Mouse (Mus musculus): ENCODE data around the gene Hist1h4f. TPM values are rescaled to one million over a fixed set of nuclear protein-coding genes. Genes with fewer than 3 reads are reported as not detected.
A peak's percentile ranks its signal among the peaks of the same experiment; 100 is the strongest.
"Not testable (repeated sequence)": the region's sequence is repeated elsewhere in the genome, so short reads cannot be mapped to it uniquely, and the experiment has no call there.

The Hist1h4f gene
- polyA plus RNA-seq, 2 experiments, result 2.8 to 21.4 TPM

DNA sequence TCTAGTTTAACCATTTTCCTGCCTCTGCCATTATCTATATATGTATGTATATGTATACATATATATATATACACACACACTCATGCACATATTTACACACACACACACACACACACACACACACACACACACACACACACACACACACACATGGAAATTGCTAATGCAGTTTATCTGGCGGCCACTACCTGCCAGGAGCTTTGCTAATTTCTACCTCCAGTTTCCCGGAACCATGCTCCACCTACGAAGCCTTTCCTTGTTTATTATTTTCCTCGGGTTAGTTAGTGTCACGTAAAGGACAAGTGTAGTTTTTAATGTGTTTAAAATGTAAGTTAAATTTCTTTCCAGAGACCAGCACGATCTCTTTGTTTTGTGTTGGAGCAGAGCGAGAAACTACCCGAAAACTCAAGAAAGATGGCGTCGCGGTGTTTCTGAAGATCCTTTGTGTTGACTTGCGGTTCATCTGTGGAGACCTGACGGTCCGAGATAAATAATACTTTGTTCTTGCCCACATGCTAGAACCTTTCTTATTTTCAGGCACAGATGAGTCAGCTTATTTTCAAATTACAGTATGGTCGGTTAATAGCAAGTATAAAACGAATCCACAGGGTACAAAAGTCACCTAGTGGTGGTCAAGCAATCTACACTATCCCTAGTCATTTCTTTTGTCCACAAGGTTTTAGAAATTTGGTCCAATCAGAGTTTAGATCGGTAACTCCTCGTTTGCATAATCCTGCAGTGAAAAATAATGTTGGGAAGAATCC lies 11.4 kb upstream of the Hist1h4f start:
- TF ChIP-seq POLR2A (IDR thresholded peaks at IDR 0.05; ENCODE audit: borderline replicate concordance, extremely low read depth, insufficient read depth, insufficient read length), result no peak
- peak overlapping the region; percentile 39 for H3K4me3 ChIP-seq (replicated peaks; ENCODE audit: low read length)
- H3K36me3 ChIP-seq (ENCODE audit: control insufficient read depth, insufficient read depth, low read length), result no peaks in the 10 kb centered on the region
- H3K4me1 ChIP-seq (ENCODE audit: control insufficient read depth, insufficient read depth, low read length), result 0 out of 2 replicates have a peak, but pooled peaks cover 2% of the 10 kb centered on the region
- H3K27ac ChIP-seq (replicated peaks; ENCODE audit: low read depth, low read length), result peak overlapping the region; percentile 98
- H3K9me3 ChIP-seq (ENCODE audit: control insufficient read depth, low read length), result no peaks in the 10 kb centered on the region
- 5% methylated on average over 18 of the region's 18 CpGs for WGBS
- peak overlapping the region; percentile 51 for H3K9ac ChIP-seq (ENCODE audit: low read depth, low read length, severe bottlenecking)
- DNase-seq (ENCODE audit: low spot score), result peak; percentile 84
- ATAC-seq (ENCODE audit: low FRiP score, low read depth), result peak; percentile 74
- H3K27me3 ChIP-seq (ENCODE audit: control insufficient read depth, insufficient read depth, low read length), result no peaks in the 10 kb centered on the region
- peak overlapping the region; percentile 64 for H3K4me2 ChIP-seq (replicated peaks; ENCODE audit: low read depth, low read length, severe bottlenecking)

DNA sequence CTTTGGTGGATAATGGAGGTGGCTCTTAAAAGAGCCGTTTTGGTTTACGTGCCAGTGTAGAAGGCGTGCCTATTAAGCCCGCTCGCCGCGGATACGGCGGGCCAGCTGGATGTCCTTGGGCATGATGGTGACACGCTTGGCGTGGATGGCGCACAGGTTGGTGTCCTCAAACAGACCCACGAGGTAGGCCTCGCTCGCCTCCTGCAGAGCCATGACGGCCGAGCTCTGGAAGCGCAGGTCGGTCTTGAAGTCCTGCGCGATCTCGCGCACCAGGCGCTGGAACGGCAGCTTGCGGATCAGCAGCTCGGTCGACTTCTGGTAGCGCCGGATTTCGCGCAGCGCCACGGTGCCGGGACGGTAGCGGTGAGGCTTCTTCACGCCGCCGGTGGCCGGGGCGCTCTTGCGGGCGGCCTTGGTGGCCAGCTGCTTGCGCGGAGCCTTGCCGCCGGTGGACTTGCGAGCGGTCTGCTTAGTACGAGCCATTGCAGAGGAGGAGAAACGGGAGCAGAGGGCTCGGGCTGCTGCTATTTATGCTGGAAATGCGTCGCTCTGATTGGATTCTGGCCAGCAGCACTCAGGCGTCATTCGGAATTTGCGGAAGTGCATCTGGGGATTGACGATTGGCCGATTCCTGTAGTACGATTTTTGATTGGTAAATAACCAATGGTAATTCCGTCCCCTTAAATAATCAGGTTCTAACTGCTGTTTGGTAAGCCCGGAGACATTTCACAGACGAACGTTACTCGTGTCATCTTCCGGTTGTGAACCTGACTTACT lies 10.6 kb upstream of the Hist1h4f start, which contains the start of gene Hist1h3e:
Gene Hist1h3e, minus strand, starts transcription at position 487 of the 777 bp plus-strand sequence.
- peak; percentile 99; the same call in 1 of the 2 replicates for TF ChIP-seq POLR2A (IDR thresholded peaks at IDR 0.05; ENCODE audit: borderline replicate concordance, extremely low read depth, insufficient read depth, insufficient read length)
- H3K4me2 ChIP-seq (replicated peaks; ENCODE audit: low read depth, low read length, severe bottlenecking), result peak within 1 kb of the TSS; percentile 64
- H3K9ac ChIP-seq (ENCODE audit: low read depth, low read length, severe bottlenecking), result peak within 1 kb of the TSS; percentile 51
- 0% methylated on average over 39 of the region's 67 CpGs for WGBS
- H3K27ac ChIP-seq (replicated peaks; ENCODE audit: low read depth, low read length), result peak within 1 kb of the TSS; percentile 98
- H3K4me3 ChIP-seq (replicated peaks; ENCODE audit: low read length), result peak within 1 kb of the TSS; percentile 39
- DNase-seq (ENCODE audit: low spot score), result peak; percentile 98
- not testable (repeated sequence) for H3K9me3 ChIP-seq (ENCODE audit: control insufficient read depth, low read length); H3K36me3 ChIP-seq (ENCODE audit: control insufficient read depth, insufficient read depth, low read length); H3K27me3 ChIP-seq (ENCODE audit: control insufficient read depth, insufficient read depth, low read length); H3K4me1 ChIP-seq (ENCODE audit: control insufficient read depth, insufficient read depth, low read length)
- ATAC-seq (ENCODE audit: low FRiP score, low read depth), result peak; percentile 91

DNA sequence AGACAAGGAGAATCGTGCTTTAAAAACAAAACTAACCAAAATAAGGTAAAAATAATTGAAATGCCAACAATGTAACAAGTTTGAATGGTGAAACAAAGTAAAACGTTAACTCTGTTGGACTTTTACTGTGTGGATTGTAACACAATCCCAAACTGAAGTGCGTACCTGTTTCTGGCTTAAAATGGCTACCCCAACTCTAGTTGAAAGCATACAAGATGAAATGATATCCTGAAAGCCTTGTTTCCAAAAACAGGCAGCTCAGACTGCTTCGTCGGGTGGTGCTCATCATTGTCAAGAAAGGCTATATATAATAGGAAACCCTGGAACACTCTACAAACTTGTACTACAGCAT lies 10.1 kb upstream of the Hist1h4f start:
- H3K4me3 ChIP-seq (replicated peaks; ENCODE audit: low read length), result peak overlapping the region; percentile 39
- ATAC-seq (ENCODE audit: low FRiP score, low read depth); H3K36me3 ChIP-seq (ENCODE audit: control insufficient read depth, insufficient read depth, low read length); H3K4me1 ChIP-seq (ENCODE audit: control insufficient read depth, insufficient read depth, low read length); H3K9me3 ChIP-seq (ENCODE audit: control insufficient read depth, low read length); DNase-seq (ENCODE audit: low spot score); H3K27me3 ChIP-seq (ENCODE audit: control insufficient read depth, insufficient read depth, low read length): not testable (repeated sequence)
- H3K4me2 ChIP-seq (replicated peaks; ENCODE audit: low read depth, low read length, severe bottlenecking), result peak overlapping the region; percentile 64
- 0% methylated on average over 2 of the region's 5 CpGs for WGBS
- H3K27ac ChIP-seq (replicated peaks; ENCODE audit: low read depth, low read length), result peak overlapping the region; percentile 98; the same call in 1 of the 2 replicates
- H3K9ac ChIP-seq (ENCODE audit: low read depth, low read length, severe bottlenecking), result peak overlapping the region; percentile 51; the same call in 1 of the 2 replicates

DNA sequence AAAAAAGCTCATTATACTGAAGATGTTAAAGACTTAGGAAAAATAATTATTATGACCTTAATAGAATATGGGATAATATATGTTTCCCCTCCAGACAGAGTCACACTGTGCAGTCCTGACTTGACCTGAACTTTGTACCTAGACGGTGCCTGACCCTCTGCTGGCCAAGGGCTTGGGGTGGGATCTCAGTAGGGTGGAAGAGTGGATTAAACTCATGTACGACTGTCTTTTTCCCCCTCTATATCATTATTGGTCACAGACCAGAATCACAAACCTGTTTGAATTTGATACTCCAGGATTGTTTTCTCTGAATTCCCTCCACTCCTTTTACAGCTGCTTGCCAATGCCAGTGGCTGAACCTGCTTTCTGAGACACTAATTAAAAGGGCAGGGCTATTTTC lies 9.3 kb upstream of the Hist1h4f start:
- H3K4me2 ChIP-seq (replicated peaks; ENCODE audit: low read depth, low read length, severe bottlenecking); DNase-seq (ENCODE audit: low spot score); ATAC-seq (ENCODE audit: low FRiP score, low read depth); H3K9ac ChIP-seq (ENCODE audit: low read depth, low read length, severe bottlenecking); H3K36me3 ChIP-seq (ENCODE audit: control insufficient read depth, insufficient read depth, low read length); H3K27me3 ChIP-seq (ENCODE audit: control insufficient read depth, insufficient read depth, low read length); H3K9me3 ChIP-seq (ENCODE audit: control insufficient read depth, low read length); H3K4me1 ChIP-seq (ENCODE audit: control insufficient read depth, insufficient read depth, low read length); H3K4me3 ChIP-seq (replicated peaks; ENCODE audit: low read length): not testable (repeated sequence)
- WGBS, result 31% methylated on average over 2 of the region's 2 CpGs
- H3K27ac ChIP-seq (replicated peaks; ENCODE audit: low read depth, low read length), result peak overlapping the region; percentile 26; the same call in 1 of the 2 replicates

DNA sequence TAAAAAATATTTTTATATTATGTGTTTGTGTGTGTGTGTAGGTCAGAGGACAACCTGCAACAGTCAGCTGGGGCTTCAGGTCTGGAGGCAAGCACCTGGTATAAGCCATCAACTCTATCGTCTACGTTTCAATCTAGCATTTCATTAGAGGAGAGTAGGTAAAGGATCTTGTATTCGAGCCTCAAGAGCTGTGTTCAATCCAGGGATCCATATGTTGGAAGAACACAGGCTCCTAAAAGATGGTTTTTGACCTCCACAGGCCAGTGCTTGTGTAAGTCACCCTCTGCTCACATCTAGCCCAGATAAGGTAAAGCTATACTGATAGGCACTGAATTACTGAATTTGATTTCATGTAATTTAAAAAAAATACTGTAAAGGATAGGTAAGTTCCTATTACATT lies 5.5 kb upstream of the Hist1h4f start:
- Histone ChIP-seq H3K4me2 (replicated peaks; ENCODE audit: low read depth, low read length, severe bottlenecking) (peak overlapping the region; percentile 94; the same call in 1 of the 2 replicates), H3K4me3 (replicated peaks; ENCODE audit: low read length) (no peak overlapping the region), H3K27me3 (ENCODE audit: control insufficient read depth, insufficient read depth, low read length) (no peaks in the 10 kb centered on the region), H3K36me3 (ENCODE audit: control insufficient read depth, insufficient read depth, low read length) (no peaks in the 10 kb centered on the region), H3K9me3 (ENCODE audit: control insufficient read depth, low read length) (no peaks in the 10 kb centered on the region), H3K27ac (replicated peaks; ENCODE audit: low read depth, low read length) (peak overlapping the region; percentile 59; the same call in 1 of the 2 replicates), H3K9ac (ENCODE audit: low read depth, low read length, severe bottlenecking) (no peak overlapping the region), H3K4me1 (ENCODE audit: control insufficient read depth, insufficient read depth, low read length) (peaks cover 17% of the 10 kb centered on the region)
- DNase-seq (ENCODE audit: low spot score), result no peak
- TF ChIP-seq POLR2A (IDR thresholded peaks at IDR 0.05; ENCODE audit: borderline replicate concordance, extremely low read depth, insufficient read depth, insufficient read length), result no peak
- 65% methylated on average over 3 of the region's 3 CpGs for WGBS
- ATAC-seq (ENCODE audit: low FRiP score, low read depth), result no peak
